Mouse (Mus musculus) midbrain, embryonic 11.5 days (tissue): Measurements from ENCODE around the gene St6galnac6. TPM values are rescaled to one million over a fixed set of nuclear protein-coding genes. Genes with fewer than 3 reads are reported as not detected.

ENCODE experiments used
- ATAC-seq: fragments of 200-750 bp; cut with Nextera tagmentation; 2 replicates; pipeline ENCODE4 v1.8.0; 2017; ENCODE audit warnings: moderate TSS enrichment, moderate library complexity; ENCODE audit not compliant: low FRiP score
- DNase-seq: peaks from one replicate; pipeline ENCODE4 v3.0.0; 2015; ENCODE audit warnings: low spot score; ENCODE audit errors: missing footprints
- H3K27ac ChIP-seq: fragments of 300-500 bp; sonication (generic); 2 replicates; pipeline ENCODE4 v1.5.1; 2014; ENCODE audit warnings: low read depth, low read length
- H3K27me3 ChIP-seq: fragments of 300-500 bp; sonication (generic); 2 replicates; pipeline ENCODE4 v1.6.1; 2014; ENCODE audit warnings: mild to moderate bottlenecking, low read length, moderate library complexity, mixed read lengths; ENCODE audit not compliant: control insufficient read depth, insufficient read depth
- H3K36me3 ChIP-seq: fragments of 300-500 bp; sonication (generic); 2 replicates; pipeline ENCODE4 v1.6.1; 2014; ENCODE audit warnings: mild to moderate bottlenecking, low read length, moderate library complexity, mixed read lengths; ENCODE audit not compliant: control insufficient read depth, insufficient read depth
- H3K4me1 ChIP-seq: fragments of 300-500 bp; sonication (generic); 2 replicates; pipeline ENCODE4 v1.6.1; 2014; ENCODE audit warnings: low read length; ENCODE audit not compliant: control insufficient read depth, insufficient read depth
- H3K4me2 ChIP-seq: fragments of 300-500 bp; sonication (generic); 2 replicates; pipeline ENCODE4 v1.6.1; 2014; ENCODE audit warnings: mild to moderate bottlenecking, moderate library complexity
- H3K4me3 ChIP-seq: fragments of 300-500 bp; sonication (generic); 2 replicates; pipeline ENCODE4 v1.5.1; 2014; ENCODE audit warnings: low read depth, low read length
- H3K9ac ChIP-seq: fragments of 300-500 bp; sonication (generic); 2 replicates; pipeline ENCODE4 v1.6.1; 2014; ENCODE audit warnings: low read length
- H3K9me3 ChIP-seq: fragments of 300-500 bp; sonication (generic); 2 replicates; pipeline ENCODE4 v1.6.1; 2016; ENCODE audit warnings: low read length; ENCODE audit not compliant: control insufficient read depth
- WGBS: fragments of 180-500 bp; shearing (Covaris S2); extraction: QIAGEN DNeasy Blood & Tissue Kit; methylation state at CpG from one replicate; pipeline ENCODE4 v1.1.7; 2014; 5-methylcytosine and 5-hydroxymethylcytosine counted together
- polyA plus RNA-seq: library from polyadenylated mRNA; unstranded; fragments of >200 nt; fragmentation: Nextera tagmentation; extraction: Ambion mirVana; gene quantifications from 2 replicates; pipeline ENCODE4 v1.2.1, GENCODE M21; 2014

St6galnac6 gene
- polyA plus RNA-seq, 1 experiment from 2014 or later: 4.5 TPM

DNA sequence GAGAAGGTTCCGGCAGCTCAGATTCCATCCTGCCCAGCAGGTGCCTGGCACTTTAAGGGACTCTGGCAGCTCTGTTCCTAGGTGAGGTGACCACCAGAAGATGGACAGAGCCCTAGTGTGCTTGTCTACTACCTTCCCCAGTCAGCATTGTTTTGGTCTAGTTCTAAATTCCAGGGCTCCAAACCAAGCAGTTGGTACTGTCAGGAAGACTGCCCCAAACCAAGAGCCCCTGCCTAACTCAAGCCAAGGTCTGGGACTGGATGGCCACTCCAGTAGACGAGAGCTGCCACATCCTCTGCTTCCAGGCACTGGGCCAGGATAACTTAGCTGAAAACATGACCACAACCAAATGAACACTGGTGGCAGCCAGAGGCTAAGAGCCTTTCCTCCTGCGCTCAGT, 30.6 kb upstream of the St6galnac6 start:
- Histone ChIP-seq H3K36me3 (peaks cover 16% of the 10 kb centered on the region), H3K27ac (no peak overlapping the region), H3K9ac (no peak overlapping the region), H3K4me2 (no peak overlapping the region), H3K4me3 (no peak overlapping the region), H3K27me3 (no peaks in the 10 kb centered on the region), H3K9me3 (no peaks in the 10 kb centered on the region), H3K4me1 (peaks cover 8% of the 10 kb centered on the region)
- WGBS: 91% methylated on average over 3 of the region's 3 CpGs
- DNase-seq: no peak
- no peak for ATAC-seq

DNA sequence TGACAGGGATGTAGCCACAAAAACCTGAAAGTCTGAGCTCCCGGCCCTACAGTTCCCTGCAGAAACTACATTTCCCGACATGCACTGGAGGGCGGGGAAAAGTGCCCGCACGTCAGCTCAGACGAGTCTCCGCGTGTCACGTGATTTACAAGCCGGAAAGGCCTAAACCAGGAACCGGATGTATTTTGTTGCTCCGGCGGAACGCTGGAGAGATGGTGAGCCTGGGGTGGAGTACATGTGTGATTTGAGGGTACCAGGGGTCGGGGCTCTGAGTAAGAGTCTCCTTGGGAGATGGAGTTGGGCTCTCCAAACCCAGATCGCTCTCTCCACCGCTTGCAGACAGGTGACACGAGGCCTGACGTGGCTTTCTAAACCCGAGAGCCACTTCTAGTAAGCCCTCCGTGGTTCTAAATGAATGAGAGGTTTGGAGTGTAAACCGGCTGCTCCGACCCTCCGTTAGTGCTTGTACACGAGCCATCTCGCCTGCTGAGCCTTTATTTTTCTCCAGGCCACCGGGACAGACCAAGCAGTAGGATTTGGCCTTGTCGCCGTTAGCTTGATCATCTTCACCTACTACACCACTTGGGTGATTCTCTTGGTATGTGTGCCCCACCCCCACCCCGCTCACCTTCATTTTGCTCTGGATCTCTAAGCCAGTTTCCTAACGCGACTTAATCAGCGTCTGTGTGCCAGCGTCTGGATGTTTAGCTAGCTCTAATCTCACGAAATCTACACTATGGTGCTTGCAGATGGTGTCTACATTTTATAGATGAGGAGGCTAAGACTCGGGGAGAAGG, 28.6 kb upstream of the St6galnac6 start, which contains the start of gene Dpm2:
Gene Dpm2, plus strand, starts transcription at position 161 of the 797 bp plus-strand sequence.
- DNase-seq: peak; percentile 97
- H3K9me3 ChIP-seq: no peaks in the 10 kb centered on the region
- H3K4me1 ChIP-seq: peaks cover 10% of the 10 kb centered on the region
- H3K9ac ChIP-seq: peak within 1 kb of the TSS; percentile 78
- no peak within 1 kb of the TSS for H3K27ac ChIP-seq
- 2% methylated on average over 36 of the region's 36 CpGs for WGBS
- peak; percentile 75 for ATAC-seq
- H3K4me2 ChIP-seq: peak within 1 kb of the TSS; percentile 95
- H3K4me3 ChIP-seq: peak within 1 kb of the TSS; percentile 80
- H3K27me3 ChIP-seq: no peaks in the 10 kb centered on the region
- H3K36me3 ChIP-seq: peaks cover 9% of the 10 kb centered on the region

DNA sequence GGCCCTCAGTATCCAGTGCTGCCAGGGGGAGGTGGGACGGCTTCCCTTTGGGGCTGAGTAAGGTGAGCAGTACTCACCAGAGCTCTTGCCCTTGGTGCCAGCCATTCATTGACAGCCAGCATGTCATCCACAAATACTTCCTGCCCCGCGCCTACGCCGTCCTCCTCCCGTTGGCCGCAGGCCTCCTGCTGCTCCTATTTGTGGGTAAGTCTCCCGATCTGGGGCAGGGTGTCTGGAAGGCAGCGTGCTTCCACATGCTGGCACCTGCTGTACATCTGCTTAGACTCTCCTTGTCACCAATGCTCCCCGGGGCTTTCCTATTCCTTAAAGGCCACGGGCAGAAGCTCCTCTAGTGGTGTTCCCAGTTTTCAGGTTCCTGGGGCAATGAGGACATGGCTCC, 27.3 kb upstream of the St6galnac6 start:
- DNase-seq (no peak), ATAC-seq (no peak)
- H3K27ac ChIP-seq: no peak overlapping the region
- peaks cover 10% of the 10 kb centered on the region for H3K4me1 ChIP-seq
- H3K4me3 ChIP-seq: no peak overlapping the region
- 91% methylated on average over 11 of the region's 11 CpGs for WGBS
- H3K36me3 ChIP-seq: peaks cover 5% of the 10 kb centered on the region; the same call in 1 of the 2 replicates
- no peak overlapping the region for H3K9ac ChIP-seq
- H3K4me2 ChIP-seq: no peak overlapping the region
- no peaks in the 10 kb centered on the region for H3K27me3 ChIP-seq
- H3K9me3 ChIP-seq: no peaks in the 10 kb centered on the region

DNA sequence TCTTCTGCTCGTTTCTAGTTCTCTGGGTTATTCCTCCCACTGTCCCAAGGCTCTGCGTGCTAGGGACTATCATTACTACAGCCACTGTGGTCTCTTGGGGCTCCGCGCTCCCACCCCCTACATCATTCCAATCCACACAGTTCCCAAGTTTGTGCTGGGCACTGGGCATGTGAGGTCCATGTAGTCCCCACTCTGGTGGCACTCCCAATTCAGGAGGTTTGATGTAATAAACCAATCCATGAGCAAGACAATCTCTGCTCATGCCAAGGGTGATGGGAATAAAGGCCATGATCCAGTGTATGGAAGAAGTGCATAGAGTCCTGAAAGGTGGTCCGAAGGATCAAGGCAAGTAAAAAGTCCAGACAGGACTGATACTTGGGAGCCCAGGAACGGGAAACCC, 25.0 kb upstream of the St6galnac6 start, which contains the start of gene Pip5kl1:
Gene Pip5kl1, plus strand, starts transcription at position 301 of the 400 bp plus-strand sequence.
- H3K4me1 ChIP-seq: peaks cover 10% of the 10 kb centered on the region
- ATAC-seq (no peak), DNase-seq (peak; percentile 80)
- H3K27me3 ChIP-seq: peaks cover 2% of the 10 kb centered on the region; the same call in 1 of the 2 replicates
- peak within 1 kb of the TSS; percentile 52 for H3K4me3 ChIP-seq
- WGBS: 79% methylated on average over 6 of the region's 6 CpGs
- no peak within 1 kb of the TSS for H3K27ac ChIP-seq
- H3K9me3 ChIP-seq: no peaks in the 10 kb centered on the region
- no peaks in the 10 kb centered on the region for H3K36me3 ChIP-seq
- H3K9ac ChIP-seq: peak within 1 kb of the TSS; percentile 66
- H3K4me2 ChIP-seq: peak within 1 kb of the TSS; percentile 99

DNA sequence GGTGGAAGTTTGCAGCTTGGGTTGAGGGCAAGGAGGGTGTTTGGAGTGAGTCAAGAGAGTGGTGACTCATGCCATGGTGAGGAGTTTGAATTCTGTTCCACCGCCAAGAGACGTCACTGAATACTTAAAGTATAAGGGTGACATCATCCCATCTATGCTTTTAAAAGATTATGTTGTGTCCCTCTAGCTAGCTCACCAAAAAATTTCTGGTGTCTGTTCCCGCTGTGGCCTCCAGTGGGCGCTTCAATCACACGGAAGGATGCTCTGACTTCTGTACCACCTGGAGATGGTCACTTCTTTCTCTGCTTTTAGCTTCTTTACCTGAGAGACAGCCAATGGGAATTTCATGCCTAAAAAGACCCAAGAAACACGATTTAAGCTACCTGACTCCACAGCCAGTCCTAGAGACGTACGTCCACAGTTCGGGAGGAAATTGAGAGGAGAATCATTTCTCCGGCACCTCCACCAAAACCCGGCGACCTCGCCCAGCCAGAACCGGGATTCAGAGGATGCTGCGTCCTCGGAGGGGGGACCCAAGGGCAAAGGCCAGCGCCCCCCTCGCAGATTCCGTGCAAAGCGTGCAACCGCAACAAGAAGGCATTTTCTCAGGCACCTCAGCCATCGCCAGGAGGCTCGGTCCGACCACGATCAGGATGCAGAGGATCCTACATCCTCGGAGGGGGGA, 24.5 kb upstream of the St6galnac6 start:
- no peak overlapping the region for H3K27ac ChIP-seq
- peaks cover 10% of the 10 kb centered on the region for H3K4me1 ChIP-seq
- H3K9ac ChIP-seq: peak overlapping the region; percentile 66
- H3K9me3 ChIP-seq: no peaks in the 10 kb centered on the region
- H3K4me2 ChIP-seq: peak overlapping the region; percentile 99
- H3K36me3 ChIP-seq: no peaks in the 10 kb centered on the region
- DNase-seq: peak; percentile 96
- peak overlapping the region; percentile 52 for H3K4me3 ChIP-seq
- ATAC-seq: no peak
- peaks cover 2% of the 10 kb centered on the region; the same call in 1 of the 2 replicates for H3K27me3 ChIP-seq
- 2% methylated on average over 26 of the region's 26 CpGs for WGBS

DNA sequence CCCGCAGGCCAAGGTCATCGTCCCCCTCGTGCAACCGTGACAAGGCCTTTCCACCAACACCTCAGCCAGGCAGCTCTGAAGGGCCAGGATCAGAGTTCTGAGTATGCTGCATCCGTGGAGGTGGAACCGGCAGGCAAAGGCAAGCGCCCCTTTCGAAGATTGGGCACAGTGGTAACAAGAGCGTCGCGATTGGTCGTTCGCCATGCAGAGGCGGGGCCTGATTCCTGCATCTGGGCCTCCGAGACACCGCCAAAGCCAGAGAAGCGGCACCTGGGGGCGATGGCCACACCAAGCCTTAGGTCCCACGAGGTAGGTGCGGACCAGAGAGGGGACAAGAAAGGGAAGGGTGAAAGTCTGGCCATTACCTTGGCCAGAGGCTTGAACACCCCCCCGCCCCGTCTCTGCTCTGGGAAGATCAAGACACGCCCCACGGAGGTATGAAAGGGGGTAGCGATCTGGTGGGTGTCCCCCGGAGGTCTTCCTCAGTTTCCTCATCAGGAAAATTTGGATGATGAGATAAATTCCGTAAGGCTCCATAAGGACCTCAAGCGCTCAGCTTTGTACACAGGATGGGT, 23.8 kb upstream of the St6galnac6 start, which contains the start of gene 9430097D07Rik:
Gene 9430097D07Rik, minus strand, starts transcription at position 99 of the 575 bp plus-strand sequence.
- Histone ChIP-seq H3K27ac (no peak within 1 kb of the TSS), H3K36me3 (no peaks in the 10 kb centered on the region), H3K9me3 (no peaks in the 10 kb centered on the region), H3K4me2 (peak within 1 kb of the TSS; percentile 99), H3K4me3 (peak within 1 kb of the TSS; percentile 52), H3K9ac (peak within 1 kb of the TSS; percentile 66), H3K4me1 (peaks cover 10% of the 10 kb centered on the region), H3K27me3 (peaks cover 2% of the 10 kb centered on the region; the same call in 1 of the 2 replicates)
- ATAC-seq (peak; percentile 62), DNase-seq (peak; percentile 95)
- WGBS: 6% methylated on average over 28 of the region's 28 CpGs

DNA sequence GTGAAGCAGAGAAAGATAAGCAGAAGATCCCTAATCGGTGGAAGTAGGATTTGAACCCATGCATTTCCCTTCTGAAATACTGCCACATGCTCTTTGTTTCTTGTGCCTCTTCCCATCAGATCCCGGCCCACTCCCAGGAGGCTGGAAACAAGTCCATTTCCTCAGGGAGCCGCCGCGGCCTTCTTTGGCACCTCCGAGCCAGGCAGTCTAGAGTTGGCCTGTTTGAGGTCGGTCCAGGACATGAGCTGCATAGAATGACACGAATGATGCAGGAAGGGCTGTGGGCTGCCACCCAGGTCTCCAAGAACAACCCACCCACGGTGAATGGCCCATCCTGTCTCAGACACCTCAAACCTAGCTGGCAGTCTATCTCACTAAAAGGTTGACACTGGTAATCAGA, 23.0 kb upstream of the St6galnac6 start:
- H3K4me2 ChIP-seq: no peak overlapping the region
- H3K27ac ChIP-seq: no peak overlapping the region
- H3K4me1 ChIP-seq: peaks cover 7% of the 10 kb centered on the region
- DNase-seq (no peak), ATAC-seq (no peak)
- H3K36me3 ChIP-seq: no peaks in the 10 kb centered on the region
- WGBS: 86% methylated on average over 9 of the region's 9 CpGs
- H3K4me3 ChIP-seq: no peak overlapping the region
- H3K27me3 ChIP-seq: peaks cover 2% of the 10 kb centered on the region; the same call in 1 of the 2 replicates
- H3K9ac ChIP-seq: no peak overlapping the region
- H3K9me3 ChIP-seq: no peaks in the 10 kb centered on the region

DNA sequence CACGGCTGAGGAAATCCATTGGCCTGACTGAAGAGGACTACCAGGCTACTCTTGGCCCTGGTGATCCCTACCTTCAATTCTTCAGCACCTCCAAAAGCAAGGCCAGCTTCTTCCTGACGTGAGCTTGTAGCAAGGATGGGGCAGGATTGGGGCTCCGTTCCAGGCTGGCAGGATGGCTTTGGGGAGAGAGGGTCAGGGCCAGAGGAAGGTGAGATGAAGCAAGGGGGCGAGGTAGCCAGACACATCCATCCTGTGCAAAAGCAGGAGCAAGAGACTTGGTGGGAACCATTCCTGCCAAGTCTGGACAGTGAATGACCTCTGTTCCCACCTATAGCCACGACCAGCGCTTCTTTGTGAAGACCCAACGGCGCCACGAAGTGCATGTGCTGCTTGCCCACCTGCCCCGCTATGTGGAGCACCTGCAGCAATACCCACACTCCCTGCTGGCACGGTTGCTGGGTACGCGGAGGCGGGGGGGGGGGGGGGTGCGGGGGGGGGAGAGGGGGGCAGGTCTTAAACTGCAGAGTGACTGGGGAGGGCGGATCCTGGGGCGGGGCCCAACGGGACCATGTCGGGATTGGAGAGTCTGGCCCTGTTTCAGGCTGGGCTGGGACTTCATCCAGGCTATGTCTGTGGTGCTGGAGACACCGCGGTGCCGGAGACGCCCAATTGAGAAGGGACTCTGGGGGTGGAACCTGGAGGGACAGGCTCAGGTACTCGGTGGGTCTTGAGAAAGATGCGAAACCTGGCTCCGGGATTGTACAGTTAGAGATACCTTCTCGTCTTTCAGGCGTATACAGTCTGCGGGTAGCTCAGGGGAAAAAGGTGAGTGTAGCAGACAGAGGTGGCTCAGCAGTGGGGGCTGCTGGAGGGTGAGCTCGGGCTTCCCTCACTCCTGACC, 21.1 kb upstream of the St6galnac6 start:
- H3K4me3 ChIP-seq: no peak overlapping the region
- H3K9ac ChIP-seq: no peak overlapping the region
- peaks cover 6% of the 10 kb centered on the region; the same call in 1 of the 2 replicates for H3K27me3 ChIP-seq
- ATAC-seq (no peak), DNase-seq (peak; percentile 72)
- no peak overlapping the region for H3K27ac ChIP-seq
- no peak overlapping the region for H3K4me2 ChIP-seq
- no peaks in the 10 kb centered on the region for H3K36me3 ChIP-seq
- WGBS: 41% methylated on average over 24 of the region's 30 CpGs
- H3K9me3 ChIP-seq: no peaks in the 10 kb centered on the region
- peaks cover 6% of the 10 kb centered on the region for H3K4me1 ChIP-seq
